Mouse (Mus musculus) C2C12 (cell line): ENCODE results near the gene Adamts14.

Experiments used
- CTCF ChIP-seq: IDR thresholded peaks from one replicate; pipeline ENCODE4 v1.5.1; 2011; ENCODE audit not compliant: control insufficient read depth, insufficient read depth, insufficient read length
- MAX ChIP-seq: IDR thresholded peaks from one replicate; pipeline ENCODE4 v1.6.1; 2011; ENCODE audit warnings: mild to moderate bottlenecking, control low read depth
- MYOG ChIP-seq: IDR thresholded peaks from one replicate; pipeline ENCODE4 v1.6.1; 2011; ENCODE audit not compliant: control insufficient read depth, insufficient read length; ENCODE audit errors: extremely low read depth

GRCm38 (mm10) chr10:61281115-61281514 is 7.9 kb upstream of the Adamts14 start:
- no peak for TF ChIP-seq CTCF
- TF ChIP-seq MYOG, result no peak
- TF ChIP-seq MAX, result no peak
